Mouse (Mus musculus) left cerebral cortex, postnatal 4 days (tissue): ENCODE measurements at regions not wholly inside any gene's neighbourhood (a gene's known extent, or its start where the extent isn't known, plus 50 kb on each side); places are given as distances from the start of the nearest gene placed in this dataset.

ENCODE experiments used
- DNase-seq: peaks from one replicate; pipeline ENCODE4 v3.0.0-alpha.2; 2022
- intact Hi-C: fragments of 180-260 bp; cut with DNase I; formaldehyde crosslinking; loops from one replicate; pipeline ENCODE4 v1.15.1; 2025

DNA sequence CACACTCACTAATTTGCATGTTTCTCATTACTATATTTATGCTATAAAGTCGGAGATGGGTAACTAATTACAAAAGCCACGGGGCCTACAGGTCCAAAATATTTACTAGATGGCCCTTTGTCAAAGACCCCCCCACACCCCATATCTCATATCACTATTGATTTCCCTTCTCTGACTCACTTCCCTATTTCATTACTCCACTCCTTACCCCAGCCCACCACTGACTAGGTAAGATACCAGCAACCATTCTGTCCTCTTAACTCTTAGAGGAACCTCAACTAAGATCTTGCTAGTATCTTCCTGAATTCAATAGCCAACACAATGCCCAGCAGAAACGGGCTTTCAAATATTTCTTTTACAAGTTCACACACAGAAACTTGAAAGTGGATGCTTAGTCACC is 187.1 kb upstream of the Cpeb2 start:
- no peak for DNase-seq
- intact Hi-C loops, result loop anchor here (10.0 kb wide), 1 partner anchor 61 kb away; no protein-coding TSS in a partner anchor

DNA sequence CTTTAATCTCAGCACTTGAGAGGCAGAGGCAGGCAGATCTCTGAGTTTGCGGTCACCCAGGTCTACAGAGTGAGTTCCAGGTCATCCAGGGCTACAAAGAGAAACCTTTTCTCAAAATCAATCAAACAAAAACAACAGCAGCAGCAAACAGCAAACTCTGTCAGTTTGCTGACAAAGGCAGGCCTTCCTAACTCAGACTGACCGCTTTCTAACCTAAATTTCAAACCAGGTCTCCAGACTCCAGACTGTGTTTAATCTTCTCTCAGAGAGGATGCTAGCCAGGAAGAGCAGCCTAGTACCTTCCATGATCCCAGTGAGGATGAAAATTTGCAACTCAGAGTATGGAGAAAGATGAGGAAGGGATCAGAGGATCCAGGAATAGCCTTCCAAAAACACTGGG is 185.7 kb upstream of the Cpeb2 start:
- DNase-seq, result no peak
- intact Hi-C loops, result loop anchor here (10.0 kb wide), 1 partner anchor 63 kb away; no protein-coding TSS in a partner anchor

DNA sequence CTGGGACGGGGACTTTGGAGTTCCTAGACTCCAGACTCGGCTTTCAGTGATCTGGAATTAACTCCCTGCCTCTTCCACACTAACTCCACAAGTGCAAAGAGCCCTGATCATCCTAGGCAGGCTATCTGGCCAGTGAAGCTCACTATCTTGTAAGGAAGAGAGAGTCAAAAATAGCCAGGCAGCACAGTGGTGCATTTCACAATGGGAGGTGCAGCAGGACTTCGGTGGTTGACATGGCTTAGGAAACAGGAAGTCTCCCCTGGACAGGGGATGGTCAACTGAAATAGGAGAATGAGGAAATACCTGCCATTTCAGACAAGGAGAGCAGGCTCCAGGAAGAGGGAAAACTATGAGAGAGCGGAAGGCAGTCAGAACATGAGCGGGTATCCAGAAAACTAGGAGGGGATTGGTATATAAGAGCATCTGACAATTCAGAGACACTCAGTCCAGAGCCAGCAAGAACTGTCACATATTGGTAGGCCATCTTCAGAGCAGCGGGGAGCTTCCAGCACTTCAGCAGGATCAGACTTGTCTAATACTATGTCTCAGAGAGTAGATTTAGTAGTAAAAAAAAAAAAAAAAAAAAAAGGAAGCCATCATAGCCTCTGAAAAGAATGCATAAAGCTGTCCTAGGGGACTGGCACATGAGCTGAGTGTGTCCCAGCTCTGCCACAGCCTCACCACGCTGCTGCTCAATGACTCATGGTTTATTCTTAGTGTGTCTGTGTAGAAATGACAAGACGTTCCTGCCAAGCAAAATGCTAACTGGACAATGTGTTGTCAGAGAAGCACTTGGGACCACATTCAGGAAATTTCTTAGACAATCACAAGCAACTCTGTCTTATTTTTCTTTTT is 184.5 kb upstream of the Cpeb2 start:
- intact Hi-C loops, result loop anchor here (10.0 kb wide), 1 partner anchor 64 kb away; no protein-coding TSS in a partner anchor
- DNase-seq, result no peak

DNA sequence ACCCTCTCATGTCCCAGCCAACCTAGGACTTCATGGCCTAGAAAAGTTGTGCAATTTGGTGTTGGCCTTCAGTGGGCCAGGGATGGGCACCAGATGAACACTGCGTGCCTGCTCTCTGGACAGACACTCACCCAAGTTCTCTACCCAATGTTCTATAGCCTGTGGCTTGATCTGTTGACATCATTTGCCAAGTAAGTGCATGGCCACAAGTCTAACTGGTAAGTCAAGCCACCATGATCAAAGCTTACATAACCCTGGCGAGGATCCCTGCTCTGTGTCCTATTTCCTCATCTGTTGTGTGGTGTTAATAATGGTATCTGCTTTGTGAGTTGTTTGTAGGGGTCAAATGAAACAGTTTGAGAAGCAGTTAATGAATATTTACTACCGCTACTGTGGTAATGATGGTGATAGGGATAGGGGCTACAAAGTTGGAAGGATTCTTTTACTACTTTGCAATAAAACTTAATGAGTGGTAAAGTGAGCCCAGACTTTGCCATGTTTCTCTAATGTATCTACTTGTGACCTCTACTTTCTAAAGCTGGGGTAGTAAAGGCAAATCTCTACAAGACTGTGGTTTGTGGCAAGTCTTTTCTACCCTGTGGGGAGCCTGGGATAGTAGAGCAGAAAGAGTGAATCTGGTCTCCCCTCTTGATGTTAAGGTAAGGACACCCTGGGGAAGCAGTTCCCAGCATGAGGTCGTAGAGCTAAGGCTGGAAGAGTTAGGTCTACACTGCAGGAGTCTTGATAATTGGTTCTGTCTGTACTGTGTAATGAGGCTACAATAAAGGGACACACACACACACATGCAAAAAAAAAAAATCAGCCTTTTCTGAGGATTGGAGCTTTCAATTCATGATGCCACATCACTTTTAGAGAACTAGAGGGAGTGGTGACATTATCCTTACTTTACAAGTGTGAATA is 183.3 kb upstream of the Cpeb2 start:
- intact Hi-C loops, result loop anchor here (10.0 kb wide), 1 partner anchor 65 kb away; no protein-coding TSS in a partner anchor
- no peak for DNase-seq

DNA sequence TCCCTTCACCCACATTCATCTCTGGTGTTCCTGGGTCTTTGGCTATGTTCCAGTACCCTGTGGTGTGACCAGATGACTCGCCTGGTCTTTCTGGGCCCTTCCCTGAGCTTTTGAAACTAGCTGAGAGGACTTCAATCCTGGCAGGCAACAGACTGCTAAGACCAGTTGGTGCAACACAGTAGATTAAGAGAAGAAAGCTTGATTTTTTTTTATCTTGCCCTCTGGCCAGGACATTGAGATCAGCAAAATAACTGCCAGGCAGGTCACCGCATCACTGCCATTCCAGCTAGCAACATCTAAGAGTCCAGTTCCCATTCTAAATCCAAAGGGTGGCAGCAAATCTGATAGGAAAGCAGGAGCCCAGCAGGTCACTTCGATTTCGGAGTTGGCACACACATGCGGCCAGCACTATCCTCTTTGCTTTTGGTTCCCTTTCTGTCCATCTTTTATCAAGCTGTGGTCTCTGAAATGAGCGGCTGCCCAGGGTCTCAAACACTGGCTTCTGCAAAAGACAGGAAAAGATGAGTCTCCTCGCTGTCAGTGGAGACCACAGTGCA is 181.9 kb upstream of the Cpeb2 start:
- intact Hi-C loops, result no loop called here
- DNase-seq, result peak; percentile 74

DNA sequence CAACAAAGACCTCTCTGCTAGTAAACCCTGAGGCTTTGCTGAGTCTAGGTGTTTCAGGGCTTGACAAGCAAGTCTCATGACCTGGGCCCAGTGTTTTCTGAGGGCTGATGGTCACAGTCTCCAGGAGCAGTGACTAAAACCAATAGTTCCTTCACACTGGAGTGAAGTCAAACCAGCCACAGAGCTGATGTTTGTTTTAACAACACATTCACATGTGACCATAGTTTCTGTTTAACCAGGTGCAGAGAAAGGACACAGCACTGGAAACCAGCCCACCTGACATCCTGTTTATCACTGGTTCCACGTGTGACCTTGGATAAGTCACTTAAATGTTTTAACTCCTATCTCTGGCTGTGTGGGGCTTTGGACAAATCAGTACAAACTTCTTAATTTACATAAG is 180.3 kb upstream of the Cpeb2 start:
- DNase-seq, result no peak
- intact Hi-C loops, result no loop called here

DNA sequence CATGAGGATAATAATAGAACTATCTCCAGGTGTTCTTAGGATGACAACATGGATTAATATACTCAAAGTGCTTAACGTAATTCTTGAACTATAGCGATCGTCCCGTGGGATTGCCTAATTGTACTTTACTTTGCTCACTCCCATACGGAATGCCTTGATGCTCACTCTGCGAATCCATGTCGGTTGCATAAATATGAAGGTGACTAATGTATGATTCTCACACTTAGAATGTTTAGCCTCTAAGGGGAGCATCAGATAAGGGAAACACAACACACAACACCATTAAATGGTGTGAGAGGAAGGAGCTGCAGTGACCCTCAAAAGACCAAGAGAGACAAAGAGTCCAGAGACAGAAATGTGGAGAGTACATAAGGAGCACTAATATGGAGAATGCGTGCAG is 178.4 kb upstream of the Cpeb2 start:
- DNase-seq, result no peak
- intact Hi-C loops, result no loop called here

DNA sequence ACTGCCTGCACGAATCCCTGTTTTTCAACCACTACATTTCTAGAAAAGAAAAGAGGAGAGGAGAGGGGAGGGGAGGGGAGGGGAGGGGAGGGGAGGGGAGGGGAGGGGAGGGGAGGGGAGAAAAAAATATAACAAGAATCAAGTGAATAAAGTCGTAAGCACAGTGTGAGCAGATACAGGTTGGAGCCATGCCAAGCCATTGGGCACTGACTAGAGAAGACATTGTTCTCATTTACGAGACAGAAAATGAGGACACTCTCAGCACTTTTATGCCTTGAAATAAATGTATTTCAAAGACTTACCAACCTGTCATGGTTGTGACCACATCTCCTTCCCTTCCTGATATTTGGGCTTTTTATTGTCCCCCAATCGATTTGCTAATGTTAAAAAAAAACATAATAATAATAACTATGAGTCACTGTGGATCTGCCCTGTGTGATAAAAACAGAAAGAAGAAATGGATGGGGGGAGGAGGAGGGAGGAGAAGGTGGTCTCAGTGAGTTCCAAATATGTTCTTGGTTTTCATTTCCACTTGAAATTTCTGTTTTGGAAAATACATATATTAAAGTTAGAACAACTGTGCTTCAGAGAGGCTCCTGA is 177.8 kb upstream of the Cpeb2 start:
- intact Hi-C loops, result no loop called here
- peak; percentile 46 for DNase-seq

DNA sequence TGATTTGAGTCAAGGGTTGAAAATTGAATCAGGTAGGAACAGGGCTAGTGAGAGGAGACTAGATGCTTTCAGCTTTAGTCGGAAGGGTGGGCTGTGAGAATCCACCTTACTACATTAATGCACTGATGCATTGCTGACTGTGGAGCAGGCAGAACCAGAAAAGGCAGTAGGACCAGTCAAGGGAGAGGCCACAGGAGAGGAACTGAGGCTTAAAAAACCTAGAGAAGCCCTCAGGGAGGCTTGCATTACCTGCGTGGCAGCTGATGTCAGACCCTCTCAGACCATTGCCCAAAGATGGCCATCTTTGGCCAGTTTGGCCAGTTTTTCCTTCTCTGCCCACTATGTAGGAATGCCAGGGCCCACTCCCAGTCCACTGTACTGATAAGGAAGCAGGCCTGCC is 176.5 kb upstream of the Cpeb2 start:
- intact Hi-C loops, result no loop called here

DNA sequence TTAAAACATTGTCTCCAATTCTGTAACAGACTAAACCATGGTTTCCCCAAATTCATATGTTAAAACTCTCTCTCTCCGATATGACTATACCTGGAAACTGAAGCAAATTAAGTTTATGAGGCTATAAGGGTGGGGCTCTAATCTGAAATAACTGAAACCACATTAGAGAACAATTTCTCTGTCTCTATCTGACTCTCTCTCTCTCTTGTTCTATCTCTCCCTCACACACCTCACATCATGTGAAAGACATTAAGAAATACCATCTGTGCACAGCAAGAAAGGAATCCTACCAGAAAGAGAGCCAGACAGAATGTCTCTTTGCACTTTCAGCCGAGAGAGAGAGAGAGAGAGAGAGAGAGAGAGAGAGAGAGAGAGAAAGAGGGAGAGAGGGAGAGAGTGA is 171.7 kb upstream of the Cpeb2 start:
- intact Hi-C loops, result no loop called here
- no peak for DNase-seq

More for the DNA sequence above, 176.5 kb upstream of the Cpeb2 start:
- no peak for DNase-seq

DNA sequence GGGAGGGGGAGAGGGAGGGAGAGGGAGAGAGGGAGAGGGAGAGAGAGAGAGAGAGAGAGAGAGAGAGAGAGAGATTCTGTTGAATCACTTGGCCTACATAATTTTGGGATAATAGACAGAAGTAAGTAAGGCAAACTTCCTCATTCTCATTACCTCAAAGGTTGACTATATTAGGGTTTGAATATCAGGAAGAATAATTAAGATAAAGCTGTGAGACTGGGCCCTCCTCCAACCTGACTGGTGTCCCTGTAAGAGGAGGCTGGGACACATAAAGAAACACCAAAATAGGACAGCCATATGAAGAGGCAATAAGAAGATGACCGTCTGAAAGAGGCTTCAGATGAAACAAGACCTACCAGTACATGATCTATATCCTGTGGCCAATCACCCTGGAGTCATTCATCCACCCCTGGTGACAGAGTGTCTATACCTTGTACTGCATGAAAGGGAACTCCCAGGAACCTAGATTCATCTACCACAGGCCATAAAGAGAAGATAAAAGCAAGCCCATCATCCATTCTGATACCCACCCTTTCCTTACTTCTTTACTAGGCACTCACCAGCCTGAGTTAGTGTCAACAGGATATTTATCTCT is 171.1 kb upstream of the Cpeb2 start:
- intact Hi-C loops, result no loop called here
- no peak for DNase-seq

DNA sequence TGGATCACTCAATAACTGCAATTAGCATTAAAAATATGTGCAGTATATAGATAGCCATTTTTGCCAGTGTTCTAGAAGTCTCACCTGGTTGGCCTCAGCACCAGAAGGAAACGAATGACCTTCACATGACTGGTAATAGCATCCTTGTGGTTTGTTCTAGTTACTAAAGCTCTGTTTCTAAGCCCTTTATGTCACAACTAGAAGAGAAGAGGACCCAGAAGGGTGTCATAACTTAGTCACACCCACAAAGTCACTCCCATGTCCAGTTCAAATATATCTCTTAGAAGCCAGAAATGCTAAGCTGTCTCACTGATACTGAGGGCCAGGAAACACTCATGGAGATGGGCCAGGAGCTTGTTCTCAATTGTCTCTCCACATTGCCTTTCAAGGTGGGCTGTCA is 170.5 kb upstream of the Cpeb2 start:
- no peak for DNase-seq
- intact Hi-C loops, result no loop called here

DNA sequence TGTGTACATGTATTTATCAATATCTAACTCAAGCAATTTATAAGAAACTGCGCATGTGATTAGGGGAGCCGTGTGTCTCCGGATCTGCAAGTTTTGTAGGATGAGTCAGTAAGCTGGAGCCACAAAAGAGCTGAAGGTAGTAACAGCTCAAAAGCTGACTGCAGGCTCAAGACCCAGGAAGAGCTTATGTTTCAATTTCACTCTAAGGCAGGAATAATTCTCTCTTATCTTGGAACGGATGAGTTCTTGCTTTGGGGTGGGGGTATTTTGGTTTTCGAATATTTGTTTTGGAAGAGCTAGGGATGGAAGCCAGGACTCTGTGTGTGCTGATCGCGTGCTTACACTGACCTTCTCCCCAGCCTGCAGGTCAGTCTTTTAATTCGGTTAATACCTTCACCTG is 169.6 kb upstream of the Cpeb2 start:
- intact Hi-C loops, result no loop called here
- no peak for DNase-seq

DNA sequence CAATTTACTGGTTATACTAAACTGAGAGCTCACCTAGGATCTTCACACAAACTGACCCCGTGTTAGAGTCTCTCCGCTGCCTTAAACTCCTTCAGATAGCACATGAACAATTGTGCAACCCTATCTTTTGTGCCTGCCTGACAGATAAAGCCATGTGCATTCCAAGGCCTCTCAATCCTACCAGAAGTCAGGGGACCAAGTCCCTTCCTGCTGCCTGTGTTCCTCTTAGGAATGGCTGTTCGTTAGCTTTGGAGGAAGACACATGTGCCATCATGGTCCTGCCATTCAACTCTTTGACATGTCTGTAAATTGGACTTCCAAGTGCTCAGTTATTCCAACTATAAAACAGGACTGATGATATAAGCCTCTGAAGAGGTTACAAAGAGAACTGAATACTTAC is 161.4 kb upstream of the Cpeb2 start:
- DNase-seq, result no peak
- intact Hi-C loops, result no loop called here

DNA sequence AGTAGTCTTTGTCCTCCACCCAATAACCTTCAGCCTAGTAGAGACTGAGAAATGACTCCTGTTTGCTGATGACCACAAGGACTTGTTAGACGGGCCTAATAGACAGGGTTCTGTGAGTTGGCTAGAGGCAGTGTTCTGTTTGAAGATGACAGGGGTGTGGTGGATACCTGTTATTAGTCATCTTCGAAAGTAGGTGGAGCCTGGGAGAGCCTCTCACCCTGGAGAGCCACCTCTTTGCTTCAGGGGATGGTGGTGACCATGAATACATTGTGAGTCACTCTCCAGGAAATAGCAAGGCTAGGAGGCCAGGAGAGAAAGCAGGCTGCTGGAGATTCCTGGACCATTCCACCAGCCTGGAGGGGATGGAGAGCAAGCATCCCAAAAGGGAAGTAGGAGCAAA is 160.6 kb upstream of the Cpeb2 start:
- intact Hi-C loops, result no loop called here
- no peak for DNase-seq

DNA sequence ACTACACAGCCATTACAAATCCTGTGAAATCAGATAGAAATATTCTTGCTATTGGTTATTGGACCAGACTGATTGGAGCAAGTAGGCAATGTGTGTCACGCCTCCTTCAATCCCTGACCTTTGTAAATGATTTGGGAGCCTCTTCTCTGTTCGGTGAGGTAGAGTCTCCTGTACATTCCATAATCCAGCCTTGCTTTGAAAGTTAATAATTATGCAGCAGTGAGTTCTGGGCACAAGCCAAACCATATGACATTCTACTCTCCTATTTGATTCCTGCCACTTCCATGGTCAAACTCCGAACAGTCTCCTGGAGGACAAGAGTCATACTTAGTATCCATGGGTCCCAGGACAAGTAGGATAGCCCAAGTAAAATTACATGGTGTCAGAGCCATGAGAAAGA is 158.4 kb upstream of the Cpeb2 start:
- no peak for DNase-seq
- intact Hi-C loops, result no loop called here

DNA sequence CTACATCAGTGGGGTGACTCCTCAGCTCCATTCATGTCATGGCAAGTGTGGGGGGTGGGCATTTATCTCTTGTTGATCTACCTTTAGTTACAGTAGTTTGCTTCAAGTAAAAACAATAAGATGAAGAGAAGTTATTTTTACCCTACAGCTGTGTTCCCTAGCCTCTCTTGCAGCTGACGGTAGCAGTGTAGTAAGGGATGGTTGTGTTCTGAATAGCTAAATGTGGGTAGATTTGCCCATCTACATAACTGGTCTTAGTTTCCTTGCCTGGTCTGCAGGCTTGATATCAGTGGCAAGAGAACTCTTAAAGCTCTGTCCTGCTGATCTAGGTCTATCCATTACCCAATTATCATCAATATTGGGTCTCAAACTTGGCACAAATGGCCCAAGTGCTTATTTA is 152.7 kb upstream of the Cpeb2 start:
- intact Hi-C loops, result no loop called here
- no peak for DNase-seq

DNA sequence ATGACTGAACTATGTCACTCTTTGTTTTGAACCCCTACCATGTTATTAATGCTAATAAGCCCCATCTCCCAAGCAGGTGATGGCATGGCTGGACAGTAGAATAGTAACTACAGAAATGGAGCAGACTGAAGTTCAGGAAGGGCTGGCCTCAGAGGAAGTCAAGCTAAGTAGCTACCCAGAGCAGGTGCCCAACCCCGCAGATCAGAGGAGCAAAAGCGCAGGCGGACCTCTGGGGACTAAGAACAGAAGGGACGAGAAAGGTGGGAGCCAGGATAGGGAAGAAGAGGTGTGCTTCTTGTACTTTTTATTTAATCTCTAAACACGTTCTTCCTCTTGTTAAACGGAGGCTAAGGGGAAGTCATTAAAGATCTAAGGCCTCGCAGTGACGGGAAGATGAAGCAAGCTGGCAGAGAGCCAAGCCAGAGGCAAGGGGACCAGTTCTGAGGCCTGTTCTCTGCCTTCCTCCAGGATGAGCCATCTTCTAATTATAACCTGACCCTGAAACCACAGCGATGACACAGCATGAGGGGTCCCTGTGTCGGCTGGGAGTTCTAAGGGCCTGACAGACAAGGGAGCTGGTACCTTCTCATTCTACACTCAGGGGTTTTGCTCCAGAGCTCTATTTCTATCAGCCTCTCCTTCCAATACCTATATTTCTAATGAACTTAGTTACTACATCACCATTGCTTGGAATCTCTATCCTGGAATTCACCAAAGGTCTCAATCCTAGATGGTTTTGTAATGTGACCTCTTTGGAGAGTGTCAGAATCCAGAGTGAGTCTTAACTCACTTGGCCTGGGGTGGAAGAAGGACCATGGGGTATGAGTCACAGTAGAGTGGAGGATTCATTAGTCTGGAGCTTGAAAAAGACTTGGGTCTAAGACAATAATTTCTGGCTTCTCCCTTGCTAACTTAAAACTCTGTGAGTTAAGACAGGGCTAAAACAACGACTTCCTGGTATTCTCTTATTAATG is 151.1 kb upstream of the Cpeb2 start:
- DNase-seq, result no peak
- intact Hi-C loops, result no loop called here

DNA sequence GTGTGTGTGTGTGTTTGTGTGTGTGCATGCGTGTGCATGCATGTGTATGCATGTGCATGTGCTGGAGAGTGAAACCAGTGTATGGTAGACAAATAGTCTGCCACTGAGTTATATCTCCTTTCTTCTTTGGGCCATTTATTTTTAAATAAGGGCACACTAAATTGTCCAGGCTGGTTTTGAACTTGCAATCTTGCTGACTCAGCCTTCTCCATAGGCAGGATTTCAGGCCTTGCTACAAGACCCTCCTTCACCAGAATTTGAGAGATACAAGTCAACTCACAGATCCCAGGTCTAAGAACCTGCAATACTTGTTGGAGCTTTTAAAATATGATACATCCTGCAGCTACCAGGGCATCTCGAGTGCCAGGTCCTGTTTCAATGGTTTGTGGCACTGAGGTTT is 145.9 kb upstream of the Cpeb2 start:
- no peak for DNase-seq
- intact Hi-C loops, result no loop called here
